Mouse (Mus musculus) lung, adult 2 months (tissue): ENCODE results near the gene Ptges.

ENCODE experiments used
- CTCF ChIP-seq: fragments of 200-500 bp; IDR thresholded peaks from 2 replicates; pipeline ENCODE4 v1.5.1; 2011; ENCODE audit warnings: mild to moderate bottlenecking, low read length, control low read depth; ENCODE audit not compliant: insufficient read depth
- POLR2A ChIP-seq: fragments of 200-500 bp; IDR thresholded peaks from 2 replicates; pipeline ENCODE4 v1.6.1; 2011; ENCODE audit warnings: low read depth, mild to moderate bottlenecking, control low read depth, low read length, borderline replicate concordance; ENCODE audit errors: extremely low read depth

DNA sequence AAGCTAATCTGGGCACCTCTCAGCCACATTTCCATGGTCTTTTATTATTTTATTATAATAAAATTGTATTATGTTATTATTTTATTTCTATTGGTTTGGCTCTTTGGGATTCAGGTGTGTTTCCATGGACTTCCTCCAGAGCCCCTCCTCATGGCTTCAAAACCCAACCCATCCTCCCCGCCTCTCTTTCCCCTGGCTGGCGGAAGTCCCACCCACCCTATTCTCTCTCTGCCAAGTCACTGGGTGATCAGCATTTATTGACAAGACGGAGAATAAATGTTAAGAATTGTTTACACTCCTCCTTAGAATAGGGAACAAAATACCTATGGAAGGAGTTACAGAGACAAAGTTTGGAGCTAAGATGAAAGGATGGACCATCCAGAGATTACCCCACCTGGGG is 7.1 kb upstream of the Ptges start:
- no peak for TF ChIP-seq CTCF
- no peak for TF ChIP-seq POLR2A
